Mouse (Mus musculus) cerebellum, adult 9-10 months (tissue): ENCODE data around the gene Apba3.
"Not testable (repeated sequence)": the region's sequence is repeated elsewhere in the genome, so short reads cannot be mapped to it uniquely, and the experiment has no call there.

Source experiments
- DNase-seq: peaks from one replicate; pipeline ENCODE4 v3.0.0; 2022

Gene Apba3

DNA sequence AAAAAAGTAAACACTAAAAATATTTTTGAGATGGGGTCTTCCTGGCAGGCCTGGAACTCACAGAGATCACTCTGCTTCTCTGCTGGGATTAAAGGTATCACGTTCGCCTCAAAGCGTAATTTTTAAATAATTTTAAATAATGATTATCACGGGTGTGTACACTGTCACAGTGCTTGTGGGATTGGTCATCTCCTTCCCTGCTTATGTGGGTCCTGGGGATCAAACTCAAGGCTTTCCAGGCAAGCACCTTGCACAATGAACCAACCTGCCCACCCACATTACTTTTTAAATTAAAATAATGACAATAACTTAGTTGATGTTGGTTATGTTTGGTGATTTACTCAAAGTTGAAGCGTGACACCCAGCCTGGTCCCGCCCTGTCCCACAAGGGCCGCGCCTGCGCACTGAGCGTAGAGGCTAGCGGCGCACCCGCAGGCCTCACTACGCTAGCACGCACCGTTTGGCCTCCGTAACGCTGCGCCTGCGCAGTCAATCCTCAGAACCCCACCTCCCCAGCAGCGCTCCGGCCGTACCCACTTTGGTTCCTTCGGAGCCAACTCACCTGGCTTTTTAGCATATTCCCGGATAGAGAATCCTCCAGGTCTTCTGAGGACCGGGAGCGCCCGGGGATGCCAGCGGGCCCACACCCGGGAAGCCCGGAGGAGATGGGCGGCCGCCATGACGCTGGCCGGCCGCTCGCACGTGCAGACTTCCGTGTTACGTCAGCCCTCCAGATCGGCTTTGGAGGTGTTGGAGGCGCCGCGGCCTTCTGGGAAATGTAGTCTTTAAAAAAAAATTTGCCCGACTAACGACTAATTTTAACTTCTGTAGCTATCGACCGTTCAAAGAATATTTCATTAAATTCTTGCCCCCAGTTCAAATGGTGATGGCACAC is at the start of gene Apba3, which contains the start of gene Mrpl54:
Apba3 (plus strand) TSS at position 750 of the 895 bp plus-strand sequence.
Mrpl54 (minus strand) TSS at position 724 of the 895 bp plus-strand sequence.
- peak; percentile 97 for DNase-seq

DNA sequence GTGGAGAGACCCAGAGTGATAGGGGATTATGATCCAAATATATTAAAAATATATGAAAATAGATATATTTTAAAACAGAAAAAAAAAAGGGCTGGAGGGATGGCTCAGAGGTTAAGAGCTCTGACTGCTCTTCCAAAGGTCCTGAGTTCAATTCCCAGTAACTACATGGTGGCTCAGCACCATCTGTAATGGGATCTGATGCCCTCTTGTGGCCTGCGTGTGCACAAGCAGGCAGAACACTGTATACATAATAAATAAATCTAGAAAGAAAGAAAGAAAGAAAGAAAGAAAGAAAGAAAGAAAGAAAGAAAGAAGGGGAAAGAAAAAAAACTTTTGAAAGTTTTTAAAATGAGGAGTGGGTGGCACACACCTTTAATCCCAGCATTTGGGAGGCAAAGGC is 49.5 kb upstream of the Apba3 start:
- not testable (repeated sequence) for DNase-seq

DNA sequence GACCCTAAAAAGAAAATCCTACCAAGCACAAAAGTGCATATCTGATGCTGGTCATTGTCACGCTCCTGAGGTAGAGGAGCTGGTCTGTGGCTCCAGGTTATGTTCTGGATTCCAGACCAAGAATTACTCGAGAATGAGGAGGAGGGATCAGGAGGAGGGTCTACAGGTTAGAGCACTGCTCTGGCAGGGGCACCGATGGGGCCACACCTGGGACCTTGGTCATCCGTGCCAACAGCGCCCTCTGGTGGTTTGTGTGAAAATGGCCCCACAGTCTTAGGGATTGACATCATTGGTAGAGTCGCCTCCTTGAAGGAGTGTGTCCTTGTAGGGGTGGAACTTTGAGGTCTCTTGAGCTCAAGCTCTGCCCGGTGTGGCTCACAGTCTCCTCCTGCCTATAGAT is 48.8 kb upstream of the Apba3 start:
- peak; percentile 81 for DNase-seq

DNA sequence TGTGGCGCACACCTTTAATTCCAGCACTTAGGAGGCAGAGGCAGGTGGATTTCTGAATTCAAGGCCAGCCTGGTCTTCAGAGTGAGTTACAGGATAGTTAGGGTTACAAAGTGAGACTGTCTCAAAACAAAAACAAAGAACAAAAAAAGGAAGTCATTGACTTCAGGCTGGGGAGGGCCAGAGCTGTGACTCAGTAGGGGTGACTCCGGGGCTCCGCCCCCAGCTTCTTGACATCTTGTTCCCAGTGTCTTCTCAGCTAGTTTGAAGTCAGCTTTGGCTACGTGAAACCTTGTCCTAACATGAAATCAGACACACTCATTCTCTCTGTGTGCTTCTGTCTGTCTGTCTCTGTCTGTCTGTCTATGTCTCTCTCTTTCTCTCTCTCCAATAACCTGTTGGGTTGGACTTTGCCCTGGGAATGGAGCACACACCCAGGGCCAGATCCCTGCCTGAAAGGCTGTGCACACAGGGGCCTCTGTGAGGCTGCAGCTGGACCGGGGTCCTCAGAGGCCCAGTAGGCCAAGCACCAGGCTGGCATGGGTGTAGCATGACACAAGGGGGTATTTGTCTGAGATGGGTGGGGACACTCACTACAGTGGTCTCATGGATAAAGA is 45.3 kb upstream of the Apba3 start:
- DNase-seq, result no peak

DNA sequence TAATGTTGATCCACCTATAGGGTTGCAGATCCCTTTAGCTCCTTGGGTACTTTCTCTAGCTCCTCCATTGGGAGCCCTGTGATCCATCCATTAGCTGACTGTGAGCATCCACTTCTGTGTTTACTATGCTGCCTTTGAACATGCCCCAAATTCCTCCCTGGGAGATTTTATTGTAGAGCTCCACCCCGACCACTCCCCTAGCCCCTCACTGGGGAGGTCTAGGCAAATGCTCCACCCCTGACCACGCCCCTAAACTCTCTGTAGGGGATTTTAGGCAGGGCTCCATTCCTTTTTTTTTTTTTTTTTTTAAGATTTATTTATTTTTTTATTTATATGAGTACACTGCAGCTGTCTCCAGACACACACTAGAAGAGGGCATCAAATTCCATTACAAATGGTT is 43.0 kb upstream of the Apba3 start:
- not testable (repeated sequence) for DNase-seq

DNA sequence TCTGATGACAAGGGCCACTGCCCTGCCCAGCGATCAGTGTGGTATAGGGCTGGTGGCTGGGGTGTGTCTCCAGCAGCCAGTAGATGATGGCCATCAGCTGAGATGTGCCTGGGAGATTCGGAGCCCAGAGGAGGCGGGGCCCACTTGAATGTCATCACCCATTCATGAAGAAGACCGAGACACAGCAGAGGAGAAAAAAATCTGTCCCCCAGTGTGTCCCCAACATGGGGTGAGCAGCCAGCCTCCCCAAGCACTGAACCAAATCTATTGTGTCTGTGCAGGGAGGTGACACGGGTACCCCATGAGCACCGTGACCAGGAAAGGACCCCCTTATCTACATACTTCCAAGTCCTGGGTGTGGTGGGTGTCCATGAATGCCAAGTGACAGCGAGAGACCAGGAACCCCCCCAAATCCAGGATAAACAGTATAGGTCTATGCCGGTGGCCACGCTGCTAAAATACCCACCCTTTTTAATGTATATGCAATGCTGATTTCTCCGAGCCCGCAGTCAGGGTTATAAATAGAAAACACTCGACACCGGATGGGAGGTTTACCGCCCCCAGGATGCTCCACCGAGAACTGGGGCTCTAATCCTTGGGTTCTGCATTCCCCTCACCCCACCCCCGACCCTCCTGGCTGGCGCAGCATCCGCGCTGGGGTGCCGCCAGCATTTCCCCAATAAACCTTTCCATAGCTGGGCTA is 36.9 kb upstream of the Apba3 start:
- peak; percentile 68 for DNase-seq

DNA sequence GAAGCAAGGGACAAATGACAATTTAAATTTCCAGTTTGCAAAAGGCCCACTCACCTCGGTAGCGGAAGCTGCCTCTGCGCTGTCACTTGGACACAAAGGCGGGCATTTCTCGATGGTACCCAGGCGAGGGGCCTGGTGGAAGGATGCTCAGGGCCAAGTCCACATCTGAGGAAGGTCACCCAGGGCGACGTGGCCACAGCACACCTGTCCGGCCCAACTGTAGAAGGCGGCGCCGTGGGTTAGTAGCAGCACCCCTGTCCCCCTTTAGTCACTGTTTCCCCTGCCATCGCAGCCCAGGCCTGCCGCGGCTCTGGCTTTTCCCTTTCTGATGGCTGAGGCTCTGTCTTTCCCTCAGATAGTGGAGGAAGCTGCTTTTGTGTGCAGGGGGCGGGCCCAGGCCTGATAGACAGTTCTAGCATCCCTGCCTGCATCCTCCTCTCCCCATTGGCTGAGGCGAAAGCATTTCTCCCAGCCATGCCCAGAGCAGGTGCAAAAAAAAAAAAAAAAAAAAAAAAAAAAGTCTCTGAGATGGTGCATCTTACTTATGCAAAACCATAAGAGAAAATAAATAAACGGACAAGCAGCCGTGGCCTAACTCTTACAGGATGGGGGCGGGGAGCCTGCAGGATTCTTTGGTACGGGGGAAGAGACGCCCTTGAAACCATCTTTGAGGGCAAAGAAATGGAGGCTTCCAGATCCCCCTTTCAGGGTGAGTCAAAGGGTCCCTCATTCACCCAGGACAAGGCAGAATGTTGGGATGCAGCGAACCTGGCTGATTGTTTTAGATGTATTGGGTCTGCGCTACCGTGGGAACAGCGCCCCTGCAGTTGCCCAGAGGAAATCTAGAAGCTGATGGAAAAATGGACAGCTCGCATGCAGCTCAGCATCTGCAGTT is 36.1 kb upstream of the Apba3 start, which contains the start of gene Atcay:
Atcay (minus strand) TSS at position 396 of the 895 bp plus-strand sequence.
- DNase-seq, result peak; percentile 89

DNA sequence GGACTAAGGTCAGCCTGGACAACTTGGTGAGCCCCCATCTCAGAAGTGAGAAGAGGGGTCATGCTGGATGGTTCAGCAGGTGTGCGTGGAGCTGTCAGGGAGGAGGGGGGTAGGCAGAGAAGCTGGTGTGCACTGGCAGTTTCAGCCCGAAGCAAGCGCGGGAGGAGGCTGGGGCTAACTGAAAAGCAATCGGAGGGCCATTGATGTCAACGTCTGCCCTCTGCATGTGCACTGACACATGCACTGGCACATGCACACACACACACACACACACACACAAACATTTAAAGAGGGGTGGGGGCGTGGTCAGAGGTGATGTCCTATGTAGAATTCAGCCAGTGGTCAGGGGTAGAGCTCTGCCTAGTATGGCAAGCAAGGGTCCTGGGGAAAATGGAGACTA is 35.3 kb upstream of the Apba3 start:
- DNase-seq, result no peak

DNA sequence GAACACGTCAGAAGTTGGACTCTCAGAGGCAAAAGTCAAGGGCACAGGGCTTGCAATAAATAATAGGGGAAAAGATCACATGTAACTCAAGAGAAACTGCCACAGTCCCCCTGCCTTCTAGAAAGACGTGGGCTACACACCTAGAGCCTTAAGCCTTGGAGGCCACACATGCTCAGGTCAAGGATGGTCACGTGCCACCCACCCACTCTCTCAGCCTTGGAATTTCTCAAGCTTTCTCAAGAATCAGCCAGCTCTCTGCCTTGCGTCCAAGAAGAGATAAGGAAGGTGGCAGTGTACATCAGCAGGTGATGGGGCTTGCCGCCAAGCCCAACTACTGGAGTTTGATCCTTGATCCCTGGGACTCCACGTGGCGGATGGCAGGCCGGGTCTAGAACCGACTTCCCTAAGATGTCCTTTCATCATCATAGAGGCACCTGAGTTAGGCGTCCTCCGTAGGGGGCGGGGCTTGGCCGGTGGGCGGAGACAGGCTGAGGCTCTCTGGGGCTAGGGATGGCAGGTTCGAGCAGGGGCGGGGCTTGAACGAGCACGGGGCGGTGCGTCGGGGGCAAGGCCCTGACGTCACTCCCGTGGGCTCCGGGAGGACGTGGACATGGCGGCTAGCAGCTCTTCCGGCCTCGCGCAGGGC is 34.1 kb upstream of the Apba3 start, which contains the start of gene Zfr2:
Zfr2 (plus strand) TSS at position 576 of the 646 bp plus-strand sequence.
- peak; percentile 96 for DNase-seq

DNA sequence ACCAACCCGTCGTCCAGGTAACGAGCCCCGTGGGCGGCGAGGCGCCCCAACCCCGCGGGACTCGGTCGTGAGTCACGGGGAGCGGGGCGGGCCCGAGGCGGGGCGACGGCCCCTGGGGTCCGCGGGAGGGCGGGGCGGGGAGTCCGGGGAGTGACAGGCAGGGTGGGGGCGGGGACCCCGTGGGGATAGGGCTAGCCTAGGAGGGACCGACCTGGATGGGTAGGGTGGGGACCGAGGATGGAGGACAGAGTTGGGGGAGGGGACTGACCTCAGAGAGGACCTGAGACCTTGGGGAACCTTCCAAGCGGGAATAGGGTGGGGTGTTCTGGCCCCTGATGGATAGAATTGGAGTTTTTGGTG is 33.6 kb upstream of the Apba3 start:
- no peak for DNase-seq

DNA sequence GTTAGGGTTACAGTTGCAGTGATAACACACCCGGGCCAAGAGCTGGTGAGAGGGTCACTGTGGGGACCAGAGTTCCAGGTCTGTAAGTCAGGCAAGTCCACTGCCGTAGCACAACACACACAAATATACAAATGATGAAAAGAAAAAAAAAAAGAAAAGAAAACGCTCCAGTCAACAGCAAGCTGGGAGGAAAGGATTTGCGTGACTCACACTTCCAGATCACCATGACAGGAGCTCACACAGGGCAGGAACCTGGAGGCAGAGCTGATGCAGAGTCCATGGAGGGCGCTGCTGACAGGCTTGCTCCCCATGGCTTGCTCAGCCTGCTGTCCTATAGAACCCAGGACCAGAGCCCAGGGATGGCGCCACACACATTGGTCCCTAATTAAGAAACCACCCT is 32.6 kb upstream of the Apba3 start:
- no peak for DNase-seq

DNA sequence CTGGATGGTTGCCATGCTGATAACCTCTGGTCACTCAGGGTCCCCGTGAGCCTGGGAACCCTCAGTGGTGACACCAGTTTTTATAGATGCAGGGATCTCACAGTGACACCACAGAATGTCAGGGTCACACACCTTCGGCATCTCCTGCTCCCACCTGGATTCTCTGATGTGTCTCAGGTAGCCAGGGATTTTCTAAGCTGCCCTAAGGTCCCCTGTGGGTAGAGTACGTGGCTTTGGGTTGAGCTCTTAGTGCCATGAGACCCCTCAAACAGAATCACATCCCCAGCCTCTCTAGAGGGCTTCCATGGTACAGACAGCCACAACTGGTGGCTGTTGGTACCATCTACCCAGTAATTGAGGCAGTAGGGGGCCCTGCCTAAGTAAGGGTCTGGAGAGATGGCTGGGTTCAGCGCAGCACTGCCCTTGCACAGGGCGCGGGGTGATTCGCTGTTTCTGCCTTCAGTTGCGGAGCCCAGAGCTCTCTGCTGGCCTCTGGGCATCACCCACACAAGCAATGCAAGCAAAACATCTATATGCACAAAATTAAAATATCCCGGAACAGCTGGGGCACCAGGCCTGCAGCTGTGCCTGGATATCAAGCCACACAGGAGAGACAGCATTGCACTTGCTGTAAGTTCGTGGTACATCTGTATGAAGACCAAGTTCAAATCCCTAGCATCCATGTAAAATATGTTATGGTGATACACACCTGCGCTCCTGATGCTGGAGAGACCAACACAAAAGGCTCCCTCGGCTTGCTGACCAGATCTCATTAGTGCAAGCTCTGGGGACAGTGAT is 30.1 kb upstream of the Apba3 start:
- no peak for DNase-seq

DNA sequence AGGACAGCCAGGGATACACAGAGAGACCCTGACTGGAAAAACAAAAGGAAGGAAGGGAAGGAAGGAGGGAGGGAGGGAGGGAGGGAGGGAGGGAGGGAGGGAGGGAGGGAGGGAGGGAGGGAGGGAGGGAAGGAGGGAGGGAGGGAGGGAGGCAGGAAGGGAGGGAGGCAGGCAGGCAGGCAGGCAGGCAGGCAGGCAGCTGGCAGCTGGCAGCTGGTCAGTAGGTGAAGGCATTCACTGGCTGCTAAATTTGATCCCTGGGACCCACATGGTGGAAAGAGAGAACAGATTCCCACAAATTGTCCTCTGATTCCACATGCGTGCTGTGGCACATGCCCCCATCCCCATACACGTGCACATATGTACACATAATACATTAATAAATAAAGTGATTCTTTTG is 28.1 kb upstream of the Apba3 start:
- no peak for DNase-seq

DNA sequence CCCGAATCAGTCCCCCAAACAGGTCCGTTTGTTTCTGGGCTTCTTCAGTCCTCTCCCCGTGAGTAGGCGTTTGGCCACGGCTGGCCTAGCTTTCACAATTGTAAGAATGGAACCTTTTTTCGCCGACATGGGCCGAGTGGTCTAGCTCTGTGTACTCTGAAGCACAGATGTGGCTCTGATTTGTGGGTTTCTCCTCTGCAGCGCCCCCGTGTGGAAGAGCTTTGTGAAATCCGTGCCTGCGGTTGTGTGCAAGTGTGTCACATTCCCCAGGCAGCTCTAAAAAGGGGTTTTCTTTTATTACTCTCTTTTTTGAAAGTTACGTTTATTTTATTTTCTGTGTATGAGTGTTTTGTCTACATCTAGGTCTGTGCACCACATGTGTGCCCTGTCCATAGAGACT is 25.9 kb upstream of the Apba3 start:
- no peak for DNase-seq

DNA sequence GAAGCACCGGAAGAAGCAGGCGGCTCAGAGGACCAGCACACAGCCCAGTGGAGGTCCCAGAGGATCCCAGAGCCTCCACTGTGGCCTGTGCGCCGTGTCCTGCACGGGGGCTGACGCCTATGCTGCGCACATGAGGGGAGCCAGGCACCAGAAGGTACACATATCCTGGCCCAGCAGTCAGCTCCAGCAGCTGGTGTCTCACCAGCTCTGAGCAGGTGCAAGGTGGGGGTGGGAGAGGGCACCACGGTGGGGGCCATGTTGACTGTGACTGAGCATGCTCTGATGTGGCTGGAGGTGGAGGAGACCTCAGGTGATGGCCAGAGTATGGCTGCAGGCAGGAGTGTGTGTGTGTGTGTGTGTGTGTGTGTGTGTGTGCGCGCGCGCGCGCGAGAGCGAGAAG is 24.7 kb upstream of the Apba3 start:
- DNase-seq, result no peak

DNA sequence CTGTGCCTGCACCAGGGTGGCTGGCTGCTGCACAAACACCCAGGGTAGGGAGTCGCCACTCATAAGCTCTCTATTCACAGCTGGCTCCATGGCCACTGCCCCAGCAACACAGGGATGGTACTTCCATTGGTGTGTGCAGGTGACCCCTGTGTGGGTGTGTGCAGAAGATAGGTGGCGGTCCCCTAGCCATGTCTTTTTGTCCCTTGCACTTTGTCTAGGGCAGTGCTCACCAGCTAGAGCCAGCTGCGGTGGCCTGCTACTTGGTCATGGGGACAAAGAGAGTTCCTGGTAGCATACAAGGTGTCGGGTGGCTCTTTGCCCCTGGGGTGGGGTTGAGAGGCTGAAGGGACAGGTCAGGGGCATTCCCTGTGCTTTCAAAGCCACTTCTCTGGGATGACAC is 22.6 kb upstream of the Apba3 start:
- DNase-seq, result no peak

DNA sequence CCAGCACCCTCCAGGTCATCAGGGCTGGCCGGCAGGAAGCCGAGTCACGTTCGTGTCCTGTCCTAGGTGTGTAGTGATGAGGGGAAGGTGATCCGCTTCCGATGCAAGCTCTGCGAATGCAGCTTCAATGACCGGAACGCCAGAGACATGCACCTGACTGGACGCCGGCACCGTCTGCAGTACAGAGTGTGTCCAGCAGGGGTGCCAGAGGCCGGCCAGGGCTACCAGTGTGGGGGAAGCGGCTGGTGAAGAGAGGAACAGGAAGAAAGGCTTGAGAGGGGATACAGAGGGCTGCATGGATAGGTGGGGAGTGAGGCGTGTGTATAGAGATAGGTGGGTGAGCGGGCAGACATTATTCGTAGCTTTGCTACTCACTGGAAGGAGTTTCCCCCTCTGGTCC is 22.2 kb upstream of the Apba3 start:
- DNase-seq, result peak; percentile 85

DNA sequence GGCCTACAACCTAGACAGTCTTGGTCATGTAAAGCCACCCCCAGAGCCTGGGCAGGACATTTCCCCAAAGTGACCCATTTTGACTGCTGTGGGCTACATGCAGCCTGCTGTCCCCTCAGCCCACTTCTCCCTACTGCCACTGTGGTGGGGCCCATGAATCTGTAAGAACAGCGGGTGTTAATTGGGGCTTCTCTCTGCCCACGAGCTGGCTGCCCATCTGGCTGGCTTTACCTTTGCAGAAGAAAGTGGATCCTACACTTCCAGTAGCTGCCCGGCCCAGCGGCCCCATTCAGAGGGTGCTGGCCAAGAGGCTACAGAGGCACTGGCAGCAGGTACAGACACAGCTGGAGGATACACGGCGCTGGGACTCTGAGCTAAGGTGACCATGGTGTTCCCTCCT is 21.6 kb upstream of the Apba3 start:
- DNase-seq, result no peak

DNA sequence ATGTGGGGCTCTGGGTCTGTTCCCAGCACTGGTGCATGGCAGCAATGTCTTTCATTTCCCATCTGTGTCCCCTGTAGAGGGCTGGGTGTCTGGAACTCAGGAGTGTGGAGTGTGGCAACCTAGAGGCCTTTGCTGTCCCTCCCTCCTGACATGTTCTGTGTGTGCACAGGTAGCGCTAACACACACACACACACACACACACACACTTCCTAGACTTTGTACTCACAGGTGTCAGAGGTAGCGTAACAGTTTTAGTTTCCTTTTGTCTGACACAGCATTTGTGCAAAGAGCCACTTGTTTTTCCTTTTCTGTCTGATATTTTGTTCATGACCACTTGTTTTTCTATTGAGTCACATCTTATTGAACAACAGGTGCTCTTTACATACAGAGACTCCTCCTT is 19.0 kb upstream of the Apba3 start:
- no peak for DNase-seq

DNA sequence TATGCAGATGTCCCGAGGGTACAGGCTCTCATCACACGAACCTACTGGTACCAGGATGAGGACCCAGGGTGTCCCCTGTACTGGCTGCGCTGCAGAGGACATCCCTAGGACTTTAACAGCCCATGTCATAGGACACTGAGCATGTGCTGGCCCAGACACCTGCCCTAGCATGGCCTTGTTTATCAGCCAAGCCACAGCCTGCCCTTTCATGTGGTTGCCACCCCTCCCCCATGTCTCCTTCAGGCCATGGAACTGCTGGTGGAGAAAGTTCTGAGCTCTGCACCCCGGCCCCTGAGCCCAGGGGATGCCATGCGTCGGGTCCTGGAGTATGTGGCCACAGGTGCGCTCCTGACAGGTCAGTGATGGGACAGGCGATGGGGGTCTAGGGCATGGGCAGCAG is 17.3 kb upstream of the Apba3 start:
- DNase-seq, result no peak
